Comparison of ENCODE assay signal across 8 mouse cellular contexts in genomic region chr2:5730364-5730792, GRCm38 (mm10). TPM values are rescaled to one million over a fixed set of nuclear protein-coding genes. Genes with fewer than 3 reads are reported as not detected.
A peak's percentile ranks its signal among the peaks of the same experiment; 100 is the strongest.
DNase-seq lines count a peak whose midpoint lies in the region; ATAC-seq and TF ChIP-seq lines count a peak whose summit lies in the region.

No protein-coding gene starts in this region.

- H3K4me2 ChIP-seq in lung, embryonic 14.5 days: peak overlapping the region; percentile 25; the same call in 1 of the 2 replicates
- H3K4me2 ChIP-seq in hindbrain, embryonic 12.5 days (replicated peaks): no peak overlapping the region
- no peak overlapping the region for H3K4me2 ChIP-seq in midbrain, embryonic 15.5 days
- no peak overlapping the region for H3K4me2 ChIP-seq in liver, embryonic 12.5 days

- H3K27me3 ChIP-seq in lung, embryonic 14.5 days (ENCODE audit: insufficient read depth, low read length): no peaks in the 10 kb centered on the region
- H3K27me3 ChIP-seq in hindbrain, embryonic 12.5 days: 0 out of 2 replicates have a peak, but pooled peaks cover 3% of the 10 kb centered on the region
- no peaks in the 10 kb centered on the region for H3K27me3 ChIP-seq in midbrain, embryonic 15.5 days (replicated peaks)
- peaks cover 3% of the 10 kb centered on the region; the same call in 1 of the 2 replicates for H3K27me3 ChIP-seq in liver, embryonic 12.5 days (replicated peaks)

- ATAC-seq in lung, embryonic 14.5 days (ENCODE audit: insufficient read depth): peak; percentile 76
- ATAC-seq in hindbrain, embryonic 12.5 days (ENCODE audit: low FRiP score): peak; percentile 74
- ATAC-seq in midbrain, embryonic 15.5 days (replicated peaks): peak; percentile 78
- no peak for ATAC-seq in megakaryocyte-erythroid progenitor cell, adult 5-6 weeks (replicated peaks; ENCODE audit: low FRiP score, low TSS enrichment, poor library complexity, severe bottlenecking)
- no peak for ATAC-seq in liver, embryonic 12.5 days

- no peak overlapping the region for H3K4me3 ChIP-seq in lung, embryonic 14.5 days (ENCODE audit: low read depth, low read length)
- no peak overlapping the region for H3K4me3 ChIP-seq in lung, adult 2 months (replicated peaks; ENCODE audit: extremely low read depth, low read depth, low read length)
- H3K4me3 ChIP-seq in brown adipose tissue, adult 24 weeks (ENCODE audit: insufficient read depth, low read depth, low read length): no peak overlapping the region
- no peak overlapping the region for H3K4me3 ChIP-seq in hindbrain, embryonic 12.5 days
- no peak overlapping the region for H3K4me3 ChIP-seq in midbrain, embryonic 15.5 days
- H3K4me3 ChIP-seq in liver, embryonic 12.5 days: no peak overlapping the region

- H3K4me1 ChIP-seq in lung, embryonic 14.5 days (ENCODE audit: insufficient read depth): no peaks in the 10 kb centered on the region
- H3K4me1 ChIP-seq in lung, adult 2 months (ENCODE audit: control insufficient read depth, insufficient read depth, low read length): no peaks in the 10 kb centered on the region
- no peaks in the 10 kb centered on the region for H3K4me1 ChIP-seq in brown adipose tissue, adult 24 weeks (ENCODE audit: control insufficient read depth, insufficient read depth, insufficient read length, low read length)
- peaks cover 8% of the 10 kb centered on the region for H3K4me1 ChIP-seq in hindbrain, embryonic 12.5 days
- peaks cover 13% of the 10 kb centered on the region for H3K4me1 ChIP-seq in midbrain, embryonic 15.5 days
- H3K4me1 ChIP-seq in liver, embryonic 12.5 days: no peaks in the 10 kb centered on the region

- 40% methylated on average over 15 of the region's 15 CpGs for WGBS in lung, embryonic 14.5 days
- 46% methylated on average over 15 of the region's 15 CpGs for WGBS in lung, adult 2 months
- WGBS in hindbrain, embryonic 12.5 days: 50% methylated on average over 15 of the region's 15 CpGs
- 31% methylated on average over 15 of the region's 15 CpGs for whole genome bisulfite sequencing in midbrain, embryonic 15.5 days
- 70% methylated on average over 15 of the region's 15 CpGs for WGBS in liver, embryonic 12.5 days (ENCODE audit: insufficient replicate concordance)

- peak; percentile 67 for DNase-seq in lung, embryonic 14.5 days
- DNase-seq in lung, adult 2 months: no peak
- no peak for DNase-seq in ovary, adult 18-20 months (ENCODE audit: low spot score)

- H3K9me3 ChIP-seq in lung, embryonic 14.5 days (ENCODE audit: low read depth, low read length): no peaks in the 10 kb centered on the region
- no peaks in the 10 kb centered on the region for H3K9me3 ChIP-seq in hindbrain, embryonic 12.5 days (replicated peaks)
- H3K9me3 ChIP-seq in midbrain, embryonic 15.5 days: no peaks in the 10 kb centered on the region
- no peaks in the 10 kb centered on the region for H3K9me3 ChIP-seq in liver, embryonic 12.5 days (replicated peaks)

- H3K27ac ChIP-seq in lung, embryonic 14.5 days (ENCODE audit: low read depth): peak overlapping the region; percentile 63
- H3K27ac ChIP-seq in brown adipose tissue, adult 24 weeks (replicated peaks; ENCODE audit: low read depth, low read length): peak overlapping the region; percentile 81
- H3K27ac ChIP-seq in hindbrain, embryonic 12.5 days: peak overlapping the region; percentile 26; the same call in 1 of the 2 replicates
- H3K27ac ChIP-seq in midbrain, embryonic 15.5 days: 0 out of 2 replicates have a peak overlapping the region, but pooled peaks have one; percentile 1
- no peak overlapping the region for H3K27ac ChIP-seq in liver, embryonic 12.5 days

- no peak for TF ChIP-seq POLR2A in lung, adult 2 months (IDR thresholded peaks at IDR 0.05; ENCODE audit: borderline replicate concordance, extremely low read depth, low read depth, low read length)

- no peaks in the 10 kb centered on the region for H3K36me3 ChIP-seq in lung, embryonic 14.5 days (ENCODE audit: insufficient read depth)
- H3K36me3 ChIP-seq in hindbrain, embryonic 12.5 days: no peaks in the 10 kb centered on the region
- no peaks in the 10 kb centered on the region for H3K36me3 ChIP-seq in midbrain, embryonic 15.5 days (replicated peaks)
- H3K36me3 ChIP-seq in liver, embryonic 12.5 days: no peaks in the 10 kb centered on the region

- no peak for TF ChIP-seq CTCF in lung, embryonic 14.5 days (IDR thresholded peaks at IDR 0.05; ENCODE audit: low read depth)
- no peak for TF ChIP-seq CTCF in lung, adult 2 months (IDR thresholded peaks at IDR 0.05; ENCODE audit: insufficient read depth, low read length)

- H3K9ac ChIP-seq in lung, embryonic 14.5 days: no peak overlapping the region
- H3K9ac ChIP-seq in hindbrain, embryonic 12.5 days: no peak overlapping the region
- no peak overlapping the region for H3K9ac ChIP-seq in midbrain, embryonic 15.5 days
- H3K9ac ChIP-seq in liver, embryonic 12.5 days: no peak overlapping the region

RNA-seq across cellular contexts. Expression of gene Camk1d, which starts 16.1 kb away (rescaled TPM):
- polyA plus RNA-seq in lung, embryonic 14.5 days (2014; fragmentation: Nextera tagmentation; extraction: Ambion mirVana): 2.9 and 3.0 TPM in 2 replicates
- polyA plus RNA-seq in lung, adult 2 months (2012; rRNA removed): 3.8 and 6.2 TPM in 2 replicates
- polyA plus RNA-seq in brown adipose tissue, adult 24 weeks (2012; ENCODE audit: insufficient read depth, insufficient read length, missing spikeins): 1.6 and 1.9 TPM in 2 replicates
- 3.3 and 4.1 TPM in 2 replicates for polyA plus RNA-seq in hindbrain, embryonic 12.5 days (2016; fragmentation: Nextera tagmentation; extraction: Ambion mirVana)
- 6.3 and 6.7 TPM in 2 replicates for polyA plus RNA-seq in midbrain, embryonic 15.5 days (2015; fragmentation: Nextera tagmentation; extraction: Ambion mirVana)
- 3.9 and 9.6 TPM in 2 replicates for total RNA-seq in megakaryocyte-erythroid progenitor cell, adult 5-6 weeks (2014; fragmentation: Nextera tagmentation)
- 3.7 and 5.9 TPM in 2 replicates for total RNA-seq in megakaryocyte-erythroid progenitor cell, adult 5-6 weeks (2017)
- polyA plus RNA-seq in liver, embryonic 12.5 days (2016; fragmentation: Nextera tagmentation; extraction: Ambion mirVana): 1.3 and 1.5 TPM in 2 replicates

Comparison
In these comparisons a context has a peak if more than half of its experiments do, and no peak if none do; other contexts are left out.
1. ATAC-seq: peak in lung, embryonic 14.5 days (single experiment), hindbrain, embryonic 12.5 days (single experiment) and midbrain, embryonic 15.5 days (single experiment); none in megakaryocyte-erythroid progenitor cell, adult 5-6 weeks (single experiment) and liver, embryonic 12.5 days (single experiment).